Mouse (Mus musculus) brown adipose tissue, adult 24 weeks (tissue): ENCODE results near the gene Gm5737. TPM values are rescaled to one million over a fixed set of nuclear protein-coding genes. Genes with fewer than 3 reads are reported as not detected.

Experiments used
- H3K27ac ChIP-seq: fragments of 200-500 bp; replicated peaks from 2 replicates; pipeline ENCODE4 v1.5.1; 2012; ENCODE audit warnings: low read depth, mild to moderate bottlenecking, low read length
- H3K4me1 ChIP-seq: fragments of 200-500 bp; 2 replicates; pipeline ENCODE4 v1.6.1; 2012; ENCODE audit warnings: low read length, mixed read lengths; ENCODE audit not compliant: control insufficient read depth, insufficient read depth, insufficient read length
- H3K4me3 ChIP-seq: fragments of 200-500 bp; 2 replicates; pipeline ENCODE4 v1.5.1; 2012; ENCODE audit warnings: low read depth, mild to moderate bottlenecking, low read length, moderate library complexity; ENCODE audit not compliant: insufficient read depth
- polyA plus RNA-seq: library from polyadenylated mRNA; stranded (reverse); fragments of >200 nt; gene quantifications from 2 replicates; pipeline ENCODE4 v1.2.4, GENCODE M21; 2012; ENCODE audit not compliant: missing spikeins, insufficient read depth, insufficient read length

Gm5737 gene
- not detected in 2 replicates for polyA plus RNA-seq

DNA sequence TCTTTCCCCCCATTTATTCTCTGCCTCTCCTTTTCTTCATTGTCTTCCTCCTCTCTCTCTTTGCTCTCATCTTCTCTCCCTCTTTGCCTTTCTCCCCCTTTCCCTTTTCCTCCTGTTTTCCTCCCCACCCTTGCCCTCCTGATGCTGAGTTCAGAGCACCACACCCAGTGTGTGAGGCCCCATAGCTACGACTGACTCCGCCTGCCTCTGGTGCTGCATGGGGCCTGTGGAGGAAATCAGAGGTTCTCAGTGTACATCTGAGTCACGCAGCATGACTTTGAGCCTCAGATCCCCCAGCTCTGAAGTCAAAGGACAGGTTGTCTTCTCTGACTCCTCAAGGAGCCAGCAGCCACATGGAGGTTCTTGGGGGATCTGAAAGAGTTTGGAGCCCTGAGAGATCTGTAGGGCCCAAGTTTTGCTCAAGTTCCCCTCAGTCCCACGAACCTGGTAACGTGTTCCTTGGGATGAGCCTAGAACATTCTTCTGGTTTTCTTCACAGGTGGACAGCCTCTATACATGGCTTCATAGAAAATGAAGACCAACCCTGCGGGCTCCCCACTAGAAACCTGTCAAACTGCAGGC lies at the start of gene Gm5737:
Gm5737 (plus strand) TSS at position 532 of the 582 bp plus-strand sequence.
- Histone ChIP-seq H3K4me3 (no peak within 1 kb of the TSS), H3K27ac (no peak within 1 kb of the TSS), H3K4me1 (no peaks in the 10 kb centered on the region)

GRCm38 (mm10) chr7:120767369-120767768 lies 44.8 kb upstream of the Gm5737 start:
- Histone ChIP-seq H3K4me3 (no peak overlapping the region), H3K27ac (no peak overlapping the region), H3K4me1 (no peaks in the 10 kb centered on the region)

DNA sequence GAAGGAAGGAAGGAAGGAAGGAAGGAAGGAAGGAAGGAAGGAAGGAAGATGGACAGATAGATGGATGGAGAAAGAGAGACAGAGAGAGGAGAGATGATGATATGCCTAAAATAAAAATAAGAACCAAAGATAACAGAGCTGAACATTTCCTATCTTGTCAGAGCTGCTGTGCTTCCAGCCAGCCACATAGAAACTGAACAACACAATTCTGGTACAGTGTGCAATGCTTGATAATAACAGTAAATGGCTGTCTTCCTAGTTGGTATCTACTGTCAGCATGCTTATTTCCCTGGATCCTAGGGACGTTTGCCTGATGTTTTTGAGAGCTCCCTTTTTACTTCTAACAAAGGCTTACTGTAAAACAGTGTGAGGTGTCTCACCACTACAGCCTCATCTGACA lies 40.8 kb upstream of the Gm5737 start:
- H3K27ac ChIP-seq, result no peak overlapping the region

DNA sequence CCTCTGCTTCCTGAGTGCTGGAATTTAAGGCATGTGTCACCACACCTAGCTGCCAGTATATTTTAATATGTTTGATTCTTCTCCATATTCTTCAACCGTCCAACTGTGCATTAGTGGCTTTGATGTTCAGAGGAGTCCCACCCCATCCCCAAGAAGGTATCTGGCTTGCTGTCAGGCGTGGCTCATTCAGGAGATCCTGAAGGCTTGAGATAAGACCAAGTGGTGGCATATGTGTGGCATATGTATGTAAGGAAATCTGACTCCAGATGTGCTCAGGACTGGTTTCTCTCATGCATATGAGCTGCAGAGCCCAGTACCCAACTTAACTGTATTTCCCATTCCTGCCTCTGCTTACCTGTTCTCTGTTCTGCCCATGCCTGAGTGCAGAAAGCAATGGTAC lies 34.2 kb upstream of the Gm5737 start:
- H3K4me1 ChIP-seq, result no peaks in the 10 kb centered on the region
- H3K27ac ChIP-seq, result no peak overlapping the region
- H3K4me3 ChIP-seq, result no peak overlapping the region

More for the DNA sequence above, 40.8 kb upstream of the Gm5737 start:
- Histone ChIP-seq H3K4me3 (no peak overlapping the region), H3K4me1 (no peaks in the 10 kb centered on the region)

DNA sequence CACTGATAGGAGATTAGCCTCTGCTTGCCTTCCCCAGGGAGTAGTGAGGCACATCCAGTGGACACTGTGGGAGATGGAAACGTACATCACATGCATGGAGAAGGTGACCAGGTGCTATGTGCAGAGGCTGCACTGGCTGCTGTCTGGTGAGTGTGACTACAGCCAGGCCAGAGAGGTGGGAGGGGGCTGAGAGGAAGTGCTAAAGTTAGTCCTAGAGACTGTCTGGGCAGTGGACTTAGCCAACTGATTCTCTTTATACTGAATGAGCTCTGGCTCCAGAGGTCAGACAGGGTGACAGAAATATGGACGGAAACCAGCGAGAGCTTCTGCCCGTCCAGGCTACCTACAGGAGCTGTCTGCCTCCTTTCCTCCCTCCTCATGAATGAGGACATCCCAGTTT lies 16.6 kb upstream of the Gm5737 start:
- Histone ChIP-seq H3K4me1 (no peaks in the 10 kb centered on the region), H3K27ac (no peak overlapping the region), H3K4me3 (no peak overlapping the region)

DNA sequence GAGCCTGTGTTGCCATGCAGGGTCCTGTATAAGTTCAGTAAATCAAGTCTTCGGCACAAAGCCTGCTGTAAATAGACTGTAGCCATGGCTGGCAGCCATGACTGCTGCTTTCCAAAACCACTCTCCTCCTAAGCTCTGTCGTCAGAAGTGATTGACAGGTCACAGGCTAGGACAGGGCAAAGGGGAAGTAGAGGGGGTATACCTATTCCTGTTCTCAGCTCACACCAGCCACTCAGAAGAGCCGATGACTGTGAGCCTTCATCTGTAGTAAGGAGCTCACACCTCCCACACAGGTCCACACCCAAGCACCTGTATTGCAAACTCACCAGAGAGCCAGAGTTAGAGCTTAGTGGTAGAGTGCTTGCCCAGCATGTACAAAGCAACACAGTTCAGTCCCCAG lies 15.8 kb upstream of the Gm5737 start:
- H3K4me1 ChIP-seq, result no peaks in the 10 kb centered on the region
- H3K4me3 ChIP-seq, result no peak overlapping the region

DNA sequence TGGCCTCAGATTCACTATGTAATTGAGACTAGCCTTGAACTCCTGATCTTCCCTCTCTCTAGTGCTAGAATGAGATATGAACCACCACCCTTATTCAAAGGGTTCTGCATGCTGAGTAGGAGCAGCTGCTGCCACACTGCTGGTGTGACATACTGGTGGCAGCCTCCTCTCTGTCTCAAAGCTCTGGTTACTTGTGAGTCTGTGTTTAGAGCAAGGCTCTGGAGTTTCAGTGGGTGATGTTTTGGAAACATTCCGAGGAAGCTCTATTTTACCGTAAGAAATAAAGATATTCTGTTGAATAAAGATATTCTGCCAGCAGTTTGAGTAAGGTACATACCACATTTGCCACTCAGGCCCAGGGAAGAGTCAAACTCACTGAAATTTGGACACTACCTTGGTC lies 8.9 kb upstream of the Gm5737 start:
- no peaks in the 10 kb centered on the region for H3K4me1 ChIP-seq
- H3K4me3 ChIP-seq, result no peak overlapping the region
- H3K27ac ChIP-seq, result no peak overlapping the region

More for the DNA sequence above, 15.8 kb upstream of the Gm5737 start:
- H3K27ac ChIP-seq, result no peak overlapping the region

DNA sequence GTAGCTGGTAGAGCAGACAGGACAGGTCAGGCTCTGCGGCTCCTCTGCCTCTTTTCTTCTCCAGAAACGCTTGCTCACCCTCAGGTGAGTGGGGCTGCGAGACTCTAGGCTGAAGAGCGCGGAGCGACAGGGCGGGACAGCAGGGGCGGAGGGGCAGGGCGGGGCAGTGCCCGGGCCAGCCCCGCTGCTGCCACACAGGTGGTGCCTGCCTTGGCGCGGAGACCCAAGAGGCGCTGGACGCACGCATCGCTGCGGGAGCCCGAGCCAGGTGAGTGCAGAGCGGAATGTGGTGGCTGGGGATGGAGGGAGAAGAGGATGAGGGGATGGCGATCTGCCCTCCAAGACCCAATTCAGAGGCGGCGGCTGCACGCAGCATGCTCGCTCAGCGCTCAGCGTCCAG lies 2.5 kb upstream of the Gm5737 start:
- no peak overlapping the region for H3K4me3 ChIP-seq

GRCm38 (mm10) chr7:120817552-120817951 lies 5.4 kb downstream of the Gm5737 start:
- Histone ChIP-seq H3K4me3 (no peak overlapping the region), H3K4me1 (no peaks in the 10 kb centered on the region; the same call in 1 of the 2 replicates), H3K27ac (no peak overlapping the region)

More for the DNA sequence above, 2.5 kb upstream of the Gm5737 start:
- no peaks in the 10 kb centered on the region for H3K4me1 ChIP-seq
- no peak overlapping the region for H3K27ac ChIP-seq

- Histone ChIP-seq H3K4me1 (no peaks in the 10 kb centered on the region; the same call in 1 of the 2 replicates), H3K4me3 (no peak overlapping the region), H3K27ac (peak overlapping the region; percentile 14; the same call in 1 of the 2 replicates)
Observed at GRCm38 (mm10) chr7:120819386-120819785, 7.2 kb downstream of the Gm5737 start.

- no peaks in the 10 kb centered on the region; the same call in 1 of the 2 replicates for H3K4me1 ChIP-seq
- H3K27ac ChIP-seq, result no peak overlapping the region
Observed at GRCm38 (mm10) chr7:120823248-120823647, 11.1 kb downstream of the Gm5737 start.

DNA sequence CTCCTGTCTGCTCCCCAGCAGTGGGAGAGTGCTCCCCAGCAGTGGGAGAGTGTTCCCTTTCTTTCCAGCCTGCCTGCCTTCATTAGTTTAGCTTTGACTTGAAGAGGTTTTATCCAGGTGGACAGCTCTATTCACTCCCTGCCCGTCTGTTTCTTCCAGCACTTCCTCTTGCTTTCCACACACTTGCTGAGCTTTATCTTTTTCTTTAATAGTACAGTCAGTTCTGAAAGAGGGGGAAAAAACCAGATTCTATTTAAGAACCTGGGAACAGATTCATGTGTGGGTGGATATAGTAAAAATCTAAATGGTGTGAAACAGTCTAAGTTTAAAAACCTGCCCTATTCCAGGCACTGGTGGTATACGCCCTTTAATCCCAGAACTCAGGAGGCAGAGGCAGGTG lies 12.9 kb downstream of the Gm5737 start:
- no peak overlapping the region for H3K4me3 ChIP-seq
- no peak overlapping the region for H3K27ac ChIP-seq

More at GRCm38 (mm10) chr7:120823248-120823647, 11.1 kb downstream of the Gm5737 start:
- H3K4me3 ChIP-seq, result no peak overlapping the region

GRCm38 (mm10) chr7:120826408-120826807 lies 14.2 kb downstream of the Gm5737 start:
- Histone ChIP-seq H3K4me1 (peaks cover 6% of the 10 kb centered on the region; the same call in 1 of the 2 replicates), H3K4me3 (no peak overlapping the region), H3K27ac (no peak overlapping the region)

More for the DNA sequence above, 12.9 kb downstream of the Gm5737 start:
- H3K4me1 ChIP-seq, result peaks cover 5% of the 10 kb centered on the region; the same call in 1 of the 2 replicates

GRCm38 (mm10) chr7:120830431-120831381 lies 18.5 kb downstream of the Gm5737 start:
- Histone ChIP-seq H3K4me3 (peak overlapping the region; percentile 69), H3K4me1 (peaks cover 6% of the 10 kb centered on the region; the same call in 1 of the 2 replicates), H3K27ac (peak overlapping the region; percentile 83)

DNA sequence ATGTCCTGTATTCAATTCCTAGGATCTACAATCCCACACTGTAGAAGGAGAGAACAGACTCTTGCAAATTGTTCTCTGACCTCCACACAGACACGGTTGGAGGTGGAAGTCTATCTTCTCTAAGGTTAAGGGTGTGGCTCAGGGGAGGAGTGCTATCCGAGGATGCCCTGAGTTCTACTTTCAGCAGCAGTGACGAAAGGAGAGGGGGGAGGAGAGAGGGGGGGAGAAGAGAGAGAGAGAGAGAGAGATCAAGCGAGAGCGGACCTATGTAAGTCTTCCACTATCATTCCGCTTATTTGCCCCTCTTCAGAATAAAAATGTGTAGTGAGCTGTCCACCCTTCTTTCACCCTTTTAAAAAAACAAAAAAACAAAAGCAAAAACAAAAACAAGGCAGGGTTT lies 22.3 kb downstream of the Gm5737 start:
- Histone ChIP-seq H3K27ac (no peak overlapping the region), H3K4me1 (peaks cover 6% of the 10 kb centered on the region; the same call in 1 of the 2 replicates), H3K4me3 (peak overlapping the region; percentile 69)
